Mouse (Mus musculus): ENCODE data around the gene Tcerg1l. TPM values are rescaled to one million over a fixed set of nuclear protein-coding genes. Genes with fewer than 3 reads are reported as not detected.

Gene Tcerg1l
- total RNA-seq (2021): 10 to 100 TPM in 1 of 2 experiments, 1 to 10 TPM in 1; 9.7 to 11.4 TPM
- long read RNA-seq, experiment 1, transcript Tcerg1l-201 (12 exons, 2,565 nt): major isoform, 9 of 14 reads
- long read RNA-seq, experiment 1, partial matches to known transcripts: 1 of 14 reads
- long read RNA-seq, experiment 1, other reads (novel, unspliced or antisense): 3 of 14 reads
- long read RNA-seq, experiment 2, transcript Tcerg1l-201 (12 exons, 2,565 nt): major isoform, 9 of 12 reads
- long read RNA-seq, experiment 2, partial matches to known transcripts: 1 of 12 reads
- long read RNA-seq, experiment 2, other reads (novel, unspliced or antisense): 2 of 12 reads

- no peak for TF ChIP-seq CTCF (conservative IDR thresholded peaks at IDR 0.05)
- Histone ChIP-seq H3K27ac (peak within 1 kb of the TSS; percentile 71; the same call in 1 of the 2 replicates), H3K4me3 (peak within 1 kb of the TSS; percentile 57)
- no peak for DNase-seq (ENCODE audit: low spot score in 2 of 2)
Measured at GRCm38 (mm10) chr7:138397485-138398181, at the start of gene Tcerg1l. Gene Tcerg1l, minus strand, starts transcription at chr7:138397730.

- no peak for TF ChIP-seq CTCF (conservative IDR thresholded peaks at IDR 0.05)
- DNase-seq (ENCODE audit: low spot score in 2 of 2): no peak
- Histone ChIP-seq H3K27ac (no peak overlapping the region), H3K4me3 (no peak overlapping the region)
Measured at GRCm38 (mm10) chr7:138442096-138442495, 44.6 kb upstream of the Tcerg1l start.

- peak; percentile 66 for TF ChIP-seq CTCF (conservative IDR thresholded peaks at IDR 0.05)
- Histone ChIP-seq H3K27ac (no peak overlapping the region), H3K4me3 (no peak overlapping the region)
- peak in 1 of 2 experiments; percentile 27 for DNase-seq (ENCODE audit: low spot score in 2 of 2)
Measured at GRCm38 (mm10) chr7:138432541-138432940, 35.0 kb upstream of the Tcerg1l start.

GRCm38 (mm10) chr7:138431456-138431855, 33.9 kb upstream of the Tcerg1l start:
- H3K27ac ChIP-seq: no peak overlapping the region
- TF ChIP-seq CTCF (conservative IDR thresholded peaks at IDR 0.05): no peak
- DNase-seq (ENCODE audit: low spot score in 2 of 2): no peak

DNA sequence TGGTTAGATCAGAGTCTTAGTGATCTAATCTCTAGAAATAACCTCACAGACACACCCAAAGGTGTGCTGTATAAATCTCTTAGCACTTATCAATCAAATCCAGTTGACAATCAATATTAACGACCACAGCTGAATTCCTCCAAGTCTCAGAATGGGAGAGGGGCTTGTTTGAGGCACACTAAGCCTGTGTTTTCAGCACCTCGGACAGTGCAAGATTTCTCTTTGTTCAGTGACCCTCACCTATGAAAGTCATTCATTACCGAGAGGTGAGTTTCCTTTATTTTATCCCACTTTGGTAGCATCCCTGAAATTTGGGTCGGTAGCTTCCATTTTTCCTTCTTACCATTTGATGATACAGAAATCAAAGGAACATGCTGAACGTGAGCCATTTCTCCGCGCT, 32.4 kb upstream of the Tcerg1l start:
- no peak for DNase-seq (ENCODE audit: low spot score in 2 of 2)
- no peak for TF ChIP-seq CTCF (conservative IDR thresholded peaks at IDR 0.05)
- Histone ChIP-seq H3K4me3 (no peak overlapping the region), H3K27ac (no peak overlapping the region)

More at GRCm38 (mm10) chr7:138431456-138431855, 33.9 kb upstream of the Tcerg1l start:
- no peak overlapping the region for H3K4me3 ChIP-seq

- peak; percentile 77 for TF ChIP-seq CTCF (conservative IDR thresholded peaks at IDR 0.05)
- DNase-seq (ENCODE audit: low spot score in 2 of 2): peak; percentile 44 to 64
- Histone ChIP-seq H3K4me3 (no peak overlapping the region), H3K27ac (no peak overlapping the region)
Measured at GRCm38 (mm10) chr7:138428826-138429225, 31.3 kb upstream of the Tcerg1l start.

- DNase-seq (ENCODE audit: low spot score in 2 of 2): no peak
- Histone ChIP-seq H3K27ac (no peak overlapping the region), H3K4me3 (no peak overlapping the region)
- TF ChIP-seq CTCF (conservative IDR thresholded peaks at IDR 0.05): no peak
Measured at GRCm38 (mm10) chr7:138427441-138427840, 29.9 kb upstream of the Tcerg1l start.

DNA sequence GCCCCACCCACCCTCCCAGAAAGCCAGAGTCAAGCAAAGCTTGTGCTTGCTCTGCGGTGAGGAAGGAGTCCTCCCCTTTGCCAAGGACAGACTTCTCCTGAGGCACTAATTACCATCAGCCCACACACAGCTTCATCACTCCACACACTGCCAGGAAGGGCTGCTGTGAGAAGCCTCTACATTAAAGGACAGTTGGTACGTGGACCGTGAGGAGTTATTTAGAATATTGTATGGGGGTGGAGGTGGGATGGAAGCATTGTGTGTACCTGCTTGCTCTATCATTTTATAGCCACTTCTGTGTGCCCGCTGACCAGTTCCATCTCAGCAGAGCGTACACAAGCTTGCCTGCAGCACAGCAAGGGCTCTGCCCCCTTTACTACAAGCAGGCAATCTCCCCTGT, 16.0 kb upstream of the Tcerg1l start:
- Histone ChIP-seq H3K27ac (no peak overlapping the region), H3K4me3 (no peak overlapping the region)
- DNase-seq (ENCODE audit: low spot score in 2 of 2): no peak
- TF ChIP-seq CTCF (conservative IDR thresholded peaks at IDR 0.05): no peak

GRCm38 (mm10) chr7:138401641-138402040, 4.1 kb upstream of the Tcerg1l start:
- no peak for TF ChIP-seq CTCF (conservative IDR thresholded peaks at IDR 0.05)
- no peak for DNase-seq (ENCODE audit: low spot score in 2 of 2)
- Histone ChIP-seq H3K27ac (no peak overlapping the region), H3K4me3 (no peak overlapping the region)

- no peak for DNase-seq (ENCODE audit: low spot score in 2 of 2)
- Histone ChIP-seq H3K4me3 (no peak overlapping the region), H3K27ac (no peak overlapping the region)
- no peak for TF ChIP-seq CTCF (conservative IDR thresholded peaks at IDR 0.05)
Measured at GRCm38 (mm10) chr7:138400506-138401272, 3.2 kb upstream of the Tcerg1l start.

- DNase-seq (ENCODE audit: low spot score in 2 of 2): peak; percentile 66 to 80
- peak; percentile 91 for TF ChIP-seq CTCF (conservative IDR thresholded peaks at IDR 0.05)
- H3K27ac ChIP-seq: peak overlapping the region; percentile 46; the same call in 1 of the 2 replicates
Measured at GRCm38 (mm10) chr7:138398182-138398793, 758 bp upstream of the Tcerg1l start.

DNA sequence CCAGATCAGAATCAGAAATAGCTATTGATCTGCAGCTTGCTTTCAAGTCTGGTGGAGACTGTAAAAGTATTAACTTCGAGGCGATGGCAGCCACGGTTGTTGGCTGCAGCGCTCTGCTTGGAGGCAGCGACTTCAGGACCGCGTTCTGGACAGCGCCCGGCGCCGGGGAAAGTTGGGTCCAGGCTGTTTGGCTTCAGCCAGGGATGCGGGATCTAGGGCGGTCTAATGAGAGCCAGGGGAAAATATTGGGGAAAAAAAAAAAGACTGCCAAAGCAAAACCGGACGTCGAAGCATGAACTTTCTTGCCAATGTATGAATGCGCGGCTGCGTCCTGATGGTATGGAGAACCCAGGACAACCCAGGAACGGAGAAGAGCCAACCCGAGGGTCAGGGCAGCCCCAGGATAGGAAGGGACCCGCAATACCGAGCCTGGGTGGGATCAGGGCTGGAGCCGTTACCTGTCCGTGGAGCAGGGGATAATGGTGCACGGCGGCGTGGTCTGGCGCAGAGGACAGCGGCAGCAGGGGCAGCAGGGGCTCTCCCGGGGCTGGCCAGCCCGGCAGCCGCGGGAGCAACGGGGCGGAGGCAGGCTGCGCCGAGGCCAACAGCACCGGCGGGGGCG, 556 bp downstream of the Tcerg1l start:
- Histone ChIP-seq H3K27ac (peak overlapping the region; percentile 71; the same call in 1 of the 2 replicates), H3K4me3 (peak overlapping the region; percentile 57)
- TF ChIP-seq CTCF (conservative IDR thresholded peaks at IDR 0.05): no peak
- DNase-seq (ENCODE audit: low spot score in 2 of 2): peak in 1 of 2 experiments; percentile 25

More at GRCm38 (mm10) chr7:138398182-138398793, 758 bp upstream of the Tcerg1l start:
- H3K4me3 ChIP-seq: peak overlapping the region; percentile 57
